Mouse (Mus musculus) limb, embryonic 10.5 days (tissue): ENCODE measurements around the gene Ccdc88c. TPM values are rescaled to one million over a fixed set of nuclear protein-coding genes. Genes with fewer than 3 reads are reported as not detected.

Experiments used
- DNase-seq: peaks from one replicate; pipeline ENCODE4 v3.0.0-alpha.2; 2017; ENCODE audit warnings: low spot score
- H3K27ac ChIP-seq: fragments of 300-500 bp; sonication (generic); 2 replicates; pipeline ENCODE4 v1.5.1; 2016; ENCODE audit warnings: mild to moderate bottlenecking
- H3K27me3 ChIP-seq: fragments of 300-500 bp; sonication (generic); 2 replicates; pipeline ENCODE4 v1.6.1; 2016; ENCODE audit warnings: low read depth, mild to moderate bottlenecking; ENCODE audit not compliant: poor library complexity, severe bottlenecking
- H3K36me3 ChIP-seq: fragments of 300-500 bp; sonication (generic); 2 replicates; pipeline ENCODE4 v1.6.1; 2016; ENCODE audit warnings: mild to moderate bottlenecking, moderate library complexity
- H3K4me1 ChIP-seq: fragments of 300-500 bp; sonication (generic); 2 replicates; pipeline ENCODE4 v1.6.1; 2016
- H3K4me3 ChIP-seq: fragments of 300-500 bp; sonication (generic); 2 replicates; pipeline ENCODE4 v1.5.1; 2016; ENCODE audit warnings: mild to moderate bottlenecking, moderate library complexity
- H3K9me3 ChIP-seq: fragments of 300-500 bp; sonication (generic); replicated peaks from 2 replicates; pipeline ENCODE4 v1.6.1; 2016; ENCODE audit warnings: mild to moderate bottlenecking
- WGBS: fragments of 180-500 bp; shearing (Covaris S2); methylation state at CpG from one replicate; pipeline ENCODE4 v1.1.7; 2016; 5-methylcytosine and 5-hydroxymethylcytosine counted together
- polyA plus RNA-seq: library from polyadenylated mRNA; unstranded; fragments of >200 nt; fragmentation: Nextera tagmentation; extraction: Ambion mirVana; gene quantifications from 2 replicates; pipeline ENCODE4 v1.2.1, GENCODE M21; 2016

Ccdc88c gene
- polyA plus RNA-seq, 1 experiment from 2014 or later: 5.1 TPM

GRCm38 (mm10) chr12:100896661-100897060 is 132.2 kb downstream of the Ccdc88c start:
- no peak overlapping the region for H3K4me3 ChIP-seq
- H3K27me3 ChIP-seq: peaks cover 61% of the 10 kb centered on the region
- no peaks in the 10 kb centered on the region for H3K9me3 ChIP-seq
- peaks cover 20% of the 10 kb centered on the region for H3K4me1 ChIP-seq
- no peaks in the 10 kb centered on the region for H3K36me3 ChIP-seq
- DNase-seq: no peak
- WGBS: 23% methylated on average over 3 of the region's 3 CpGs
- H3K27ac ChIP-seq: no peak overlapping the region

- no peak overlapping the region for H3K4me3 ChIP-seq
- no peaks in the 10 kb centered on the region for H3K9me3 ChIP-seq
- WGBS: 21% methylated on average over 2 of the region's 2 CpGs
- H3K4me1 ChIP-seq: peaks cover 20% of the 10 kb centered on the region
- DNase-seq: no peak
- no peaks in the 10 kb centered on the region for H3K36me3 ChIP-seq
- peaks cover 49% of the 10 kb centered on the region for H3K27me3 ChIP-seq
- no peak overlapping the region for H3K27ac ChIP-seq
These were observed 133.4 kb downstream of the Ccdc88c start for GRCm38 (mm10) chr12:100895504-100895903.

GRCm38 (mm10) chr12:100890548-100890947 is 138.3 kb downstream of the Ccdc88c start:
- H3K27ac ChIP-seq: no peak overlapping the region
- H3K4me3 ChIP-seq: no peak overlapping the region
- peaks cover under 1% of the 10 kb centered on the region; the same call in 1 of the 2 replicates for H3K4me1 ChIP-seq
- H3K36me3 ChIP-seq: no peaks in the 10 kb centered on the region
- no peaks in the 10 kb centered on the region; the same call in 1 of the 2 replicates for H3K27me3 ChIP-seq
- WGBS: 86% methylated on average over 3 of the region's 3 CpGs
- DNase-seq: no peak
- H3K9me3 ChIP-seq: no peaks in the 10 kb centered on the region

- Histone ChIP-seq H3K27me3 (no peaks in the 10 kb centered on the region), H3K4me1 (no peaks in the 10 kb centered on the region), H3K36me3 (no peaks in the 10 kb centered on the region), H3K4me3 (no peak overlapping the region), H3K27ac (no peak overlapping the region), H3K9me3 (no peaks in the 10 kb centered on the region)
- no peak for DNase-seq
- 54% methylated on average over 12 of the region's 12 CpGs for WGBS
These were observed 141.0 kb downstream of the Ccdc88c start for GRCm38 (mm10) chr12:100887801-100888258.

- WGBS: 86% methylated on average over 4 of the region's 4 CpGs
- Histone ChIP-seq H3K27me3 (no peaks in the 10 kb centered on the region), H3K27ac (no peak overlapping the region), H3K36me3 (no peaks in the 10 kb centered on the region), H3K9me3 (no peaks in the 10 kb centered on the region), H3K4me1 (no peaks in the 10 kb centered on the region), H3K4me3 (no peak overlapping the region)
- DNase-seq: no peak
These were observed 142.0 kb downstream of the Ccdc88c start for GRCm38 (mm10) chr12:100886877-100887276.

- H3K4me3 ChIP-seq: no peak overlapping the region
- H3K27me3 ChIP-seq: no peaks in the 10 kb centered on the region
- WGBS: 89% methylated on average over 3 of the region's 3 CpGs
- no peaks in the 10 kb centered on the region for H3K36me3 ChIP-seq
- H3K9me3 ChIP-seq: no peaks in the 10 kb centered on the region
- H3K27ac ChIP-seq: no peak overlapping the region
- no peaks in the 10 kb centered on the region for H3K4me1 ChIP-seq
- DNase-seq: no peak
These were observed 143.3 kb downstream of the Ccdc88c start for GRCm38 (mm10) chr12:100885585-100885984.

DNA sequence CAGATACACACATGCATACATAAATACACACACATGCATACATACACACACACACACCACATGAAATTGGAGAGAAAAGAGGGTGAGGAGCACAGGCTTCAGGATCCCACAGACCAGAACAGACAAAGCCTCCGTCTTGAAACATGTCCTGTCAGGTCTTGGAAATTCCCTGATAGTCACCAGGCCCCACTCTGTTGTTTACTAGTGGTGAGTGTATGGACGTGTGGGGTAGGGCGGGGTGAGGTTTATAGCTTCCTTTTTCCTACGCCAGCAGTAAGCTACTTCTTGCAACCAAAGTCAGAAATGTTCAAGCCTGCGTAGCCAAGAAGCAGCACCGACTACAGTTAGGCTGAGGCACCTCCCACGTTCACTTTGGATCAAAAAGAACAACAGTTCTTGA is 145.7 kb downstream of the Ccdc88c start:
- no peak for DNase-seq
- H3K36me3 ChIP-seq: no peaks in the 10 kb centered on the region
- no peaks in the 10 kb centered on the region for H3K4me1 ChIP-seq
- no peaks in the 10 kb centered on the region for H3K9me3 ChIP-seq
- no peaks in the 10 kb centered on the region for H3K27me3 ChIP-seq
- H3K27ac ChIP-seq: no peak overlapping the region
- WGBS: 72% methylated on average over 7 of the region's 7 CpGs
- no peak overlapping the region for H3K4me3 ChIP-seq

- 93% methylated on average over 16 of the region's 16 CpGs for WGBS
- Histone ChIP-seq H3K4me3 (no peak overlapping the region), H3K36me3 (no peaks in the 10 kb centered on the region), H3K27me3 (no peaks in the 10 kb centered on the region), H3K27ac (no peak overlapping the region), H3K9me3 (no peaks in the 10 kb centered on the region), H3K4me1 (no peaks in the 10 kb centered on the region)
- DNase-seq: no peak
These were observed 150.3 kb downstream of the Ccdc88c start for GRCm38 (mm10) chr12:100878556-100878955.

DNA sequence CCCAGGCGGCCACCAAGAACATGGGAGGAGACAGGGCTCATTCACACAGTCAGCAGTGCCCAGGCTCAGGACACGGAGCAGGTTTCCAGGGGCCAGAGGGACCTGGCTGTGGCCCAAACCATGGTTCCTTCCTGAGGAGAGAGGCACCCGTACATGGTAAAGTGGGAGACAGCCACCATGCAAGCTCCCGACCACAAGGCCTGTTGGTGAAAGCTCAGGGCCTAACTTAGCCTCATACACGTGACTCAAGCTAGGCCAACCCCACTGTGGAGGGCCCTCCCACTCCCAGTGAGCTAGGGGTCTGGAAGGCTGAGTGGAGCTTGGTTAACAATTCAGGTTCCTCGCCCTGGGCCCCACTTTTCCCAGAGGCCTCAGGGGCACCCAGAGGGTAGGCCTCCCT is 150.9 kb downstream of the Ccdc88c start:
- Histone ChIP-seq H3K36me3 (no peaks in the 10 kb centered on the region), H3K4me1 (no peaks in the 10 kb centered on the region), H3K27me3 (no peaks in the 10 kb centered on the region), H3K27ac (no peak overlapping the region), H3K4me3 (no peak overlapping the region), H3K9me3 (no peaks in the 10 kb centered on the region)
- DNase-seq: no peak
- 75% methylated on average over 6 of the region's 6 CpGs for WGBS

- Histone ChIP-seq H3K9me3 (no peaks in the 10 kb centered on the region), H3K27ac (no peak overlapping the region), H3K4me3 (no peak overlapping the region), H3K36me3 (no peaks in the 10 kb centered on the region), H3K27me3 (no peaks in the 10 kb centered on the region), H3K4me1 (no peaks in the 10 kb centered on the region)
- 75% methylated on average over 6 of the region's 6 CpGs for WGBS
- no peak for DNase-seq
These were observed 152.9 kb downstream of the Ccdc88c start for GRCm38 (mm10) chr12:100875960-100876359.

DNA sequence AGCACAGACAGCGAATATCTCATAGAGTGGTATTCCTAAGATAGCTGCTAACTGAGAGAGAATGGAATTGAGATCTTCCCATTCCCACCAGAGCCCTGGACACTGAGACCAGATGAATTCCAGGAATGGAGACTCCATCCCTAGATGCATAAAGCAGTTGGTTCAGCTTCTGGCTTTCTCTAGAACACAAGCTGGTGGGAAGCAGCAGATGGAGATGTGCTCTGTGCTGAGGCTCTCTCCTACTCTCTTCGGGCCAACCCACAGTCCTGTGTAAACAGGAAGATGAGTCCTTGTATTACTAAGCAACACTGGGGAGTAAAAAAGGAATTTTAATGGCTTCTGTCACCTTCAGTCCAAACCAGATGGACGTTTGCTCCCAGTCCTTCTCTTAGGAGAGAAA is 153.3 kb downstream of the Ccdc88c start:
- H3K27ac ChIP-seq: no peak overlapping the region
- DNase-seq: no peak
- no peaks in the 10 kb centered on the region for H3K27me3 ChIP-seq
- H3K36me3 ChIP-seq: no peaks in the 10 kb centered on the region
- no peaks in the 10 kb centered on the region for H3K4me1 ChIP-seq
- 63% methylated on average over 3 of the region's 3 CpGs for WGBS
- no peak overlapping the region for H3K4me3 ChIP-seq
- no peaks in the 10 kb centered on the region for H3K9me3 ChIP-seq

DNA sequence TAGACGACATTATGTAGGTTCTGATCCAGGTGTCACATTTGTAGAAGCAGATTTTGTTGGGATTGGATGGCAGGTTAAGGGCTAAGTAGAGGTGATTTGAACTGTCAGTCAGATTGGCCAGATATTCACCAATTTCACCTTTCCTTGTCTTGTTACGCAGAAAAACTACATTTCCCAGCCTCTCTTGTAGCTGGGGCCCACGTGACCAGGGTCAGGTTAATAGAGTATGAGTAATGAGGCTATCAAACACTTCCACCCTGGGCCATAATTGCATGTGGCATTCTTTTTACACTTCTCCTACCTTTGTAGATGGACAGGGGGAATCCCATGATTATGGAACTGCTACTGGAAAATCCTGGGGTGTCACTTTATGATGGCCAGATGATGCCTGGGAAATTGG is 155.2 kb downstream of the Ccdc88c start:
- Histone ChIP-seq H3K4me1 (no peaks in the 10 kb centered on the region), H3K9me3 (no peaks in the 10 kb centered on the region), H3K27ac (no peak overlapping the region), H3K36me3 (no peaks in the 10 kb centered on the region), H3K27me3 (no peaks in the 10 kb centered on the region), H3K4me3 (no peak overlapping the region)
- 82% methylated on average over 3 of the region's 3 CpGs for WGBS
- no peak for DNase-seq

- Histone ChIP-seq H3K27me3 (no peaks in the 10 kb centered on the region), H3K4me3 (no peak overlapping the region), H3K4me1 (no peaks in the 10 kb centered on the region), H3K9me3 (no peaks in the 10 kb centered on the region), H3K36me3 (no peaks in the 10 kb centered on the region), H3K27ac (no peak overlapping the region)
- 85% methylated on average over 2 of the region's 2 CpGs for WGBS
- no peak for DNase-seq
These were observed 157.0 kb downstream of the Ccdc88c start for GRCm38 (mm10) chr12:100871841-100872240.

GRCm38 (mm10) chr12:100871234-100871633 is 157.6 kb downstream of the Ccdc88c start:
- DNase-seq: no peak
- WGBS: 89% methylated on average over 6 of the region's 6 CpGs
- no peaks in the 10 kb centered on the region for H3K9me3 ChIP-seq

More at GRCm38 (mm10) chr12:100871234-100871633, 157.6 kb downstream of the Ccdc88c start:
- Histone ChIP-seq H3K27ac (no peak overlapping the region), H3K36me3 (no peaks in the 10 kb centered on the region), H3K27me3 (no peaks in the 10 kb centered on the region), H3K4me1 (no peaks in the 10 kb centered on the region), H3K4me3 (no peak overlapping the region)
